8 mouse cellular contexts compared by ENCODE assay signal in genomic region chr17:47841931-47842623, GRCm38 (mm10). TPM values are rescaled to one million over a fixed set of nuclear protein-coding genes. Genes with fewer than 3 reads are reported as not detected.
A peak's percentile ranks its signal among the peaks of the same experiment; 100 is the strongest.
DNase-seq lines count a peak whose midpoint lies in the region; ATAC-seq lines count a peak whose summit lies in the region.

No protein-coding gene starts in this region.

- peak; percentile 16 for DNase-seq in cerebellum, adult 11-12 months
- peak; percentile 94 for DNase-seq in adrenal gland, adult 8-10 months
- peak; percentile 84 for DNase-seq in gastrocnemius, postnatal 14 days
- peak; percentile 80 for DNase-seq in kidney, adult 11 months
- DNase-seq in lung, postnatal 36 days: peak; percentile 90
- DNase-seq in B cell, adult 2 months: no peak

- no peak for ATAC-seq in cerebellum, adult (ENCODE audit: insufficient number of reproducible peaks, low FRiP score, low TSS enrichment)
- ATAC-seq in CD4-positive, CD25-positive, alpha-beta regulatory T cell, adult 4 months: no peak

- intact Hi-C loops in gastrocnemius, postnatal 14 days (cut with DNase I; ENCODE audit: low total_unique reads): no loop called here

RNA-seq across cellular contexts. Expression of gene Mdfi, which starts 7.6 kb away (rescaled TPM):
- 1 to 10 TPM; 1.2 to 3.3 (median 1.6) TPM for total RNA-seq in adrenal gland, adult 8-10 months (2022)
- 1 to 10 TPM; 2.4 to 3.5 TPM for total RNA-seq in gastrocnemius, postnatal 14 days (2021)
- not detected for polyA plus RNA-seq in CD4-positive, CD25-positive, alpha-beta regulatory T cell, adult 4 months (2017; shearing (Covaris generic))

Comparison
In these comparisons a context has a peak if more than half of its experiments do, and no peak if none do; other contexts are left out.
1. DNase-seq: peak in cerebellum, adult 11-12 months (single experiment), adrenal gland, adult 8-10 months (single experiment), gastrocnemius, postnatal 14 days (single experiment), kidney, adult 11 months (single experiment) and lung, postnatal 36 days (single experiment); none in B cell, adult 2 months (0 of 2).